Mouse (Mus musculus) embryonic facial prominence, embryonic 11.5 days (tissue): ENCODE data around the gene Rnf114. TPM values are rescaled to one million over a fixed set of nuclear protein-coding genes. Genes with fewer than 3 reads are reported as not detected.
A peak's percentile ranks its signal among the peaks of the same experiment; 100 is the strongest.

Source experiments
- ATAC-seq: fragments of 200-750 bp; cut with Nextera tagmentation; replicated peaks from 2 replicates; pipeline ENCODE4 v1.8.0; 2017; ENCODE audit warnings: low read depth; ENCODE audit not compliant: insufficient number of reproducible peaks, low FRiP score, low TSS enrichment
- DNase-seq: peaks from one replicate; pipeline ENCODE4 v3.0.0-alpha.2; 2015; ENCODE audit warnings: low spot score
- H3K27ac ChIP-seq: fragments of 300-500 bp; sonication (generic); replicated peaks from 2 replicates; pipeline ENCODE4 v1.5.1; 2014; ENCODE audit warnings: mild to moderate bottlenecking, low read depth, low read length, control low read depth
- H3K27me3 ChIP-seq: fragments of 300-500 bp; sonication (generic); 2 replicates; pipeline ENCODE4 v1.6.1; 2014; ENCODE audit warnings: mild to moderate bottlenecking, low read length, moderate library complexity, mixed read lengths; ENCODE audit not compliant: control insufficient read depth, insufficient read depth
- H3K36me3 ChIP-seq: fragments of 300-500 bp; sonication (generic); replicated peaks from 2 replicates; pipeline ENCODE4 v1.6.1; 2014; ENCODE audit warnings: low read depth, mild to moderate bottlenecking, low read length, moderate library complexity, mixed read lengths; ENCODE audit not compliant: control insufficient read depth, insufficient read depth
- H3K4me1 ChIP-seq: fragments of 300-500 bp; sonication (generic); 2 replicates; pipeline ENCODE4 v1.6.1; 2014; ENCODE audit warnings: low read length, mixed read lengths; ENCODE audit not compliant: control insufficient read depth, insufficient read depth
- H3K4me2 ChIP-seq: fragments of 300-500 bp; sonication (generic); 2 replicates; pipeline ENCODE4 v1.6.1; 2014; ENCODE audit warnings: low read depth, mild to moderate bottlenecking, control low read depth, low read length, moderate library complexity
- H3K4me3 ChIP-seq: fragments of 300-500 bp; sonication (generic); 2 replicates; pipeline ENCODE4 v1.5.1; 2014; ENCODE audit warnings: low read depth, low read length, control low read depth
- H3K9ac ChIP-seq: fragments of 300-500 bp; sonication (generic); replicated peaks from 2 replicates; pipeline ENCODE4 v1.6.1; 2014; ENCODE audit warnings: mild to moderate bottlenecking, control low read depth, low read length
- H3K9me3 ChIP-seq: fragments of 300-500 bp; sonication (generic); replicated peaks from 2 replicates; pipeline ENCODE4 v1.6.1; 2016; ENCODE audit warnings: mild to moderate bottlenecking, low read length, inconsistent platforms, mixed read lengths; ENCODE audit not compliant: control insufficient read depth
- WGBS: fragments of 180-500 bp; shearing (Covaris S2); extraction: QIAGEN DNeasy Blood & Tissue Kit; methylation state at CpG from one replicate; pipeline ENCODE4 v1.1.7; 2014; 5-methylcytosine and 5-hydroxymethylcytosine counted together
- polyA plus RNA-seq: library from polyadenylated mRNA; unstranded; fragments of >200 nt; fragmentation: Nextera tagmentation; extraction: Ambion mirVana; gene quantifications from 2 replicates; pipeline ENCODE4 v1.2.1, GENCODE M21; 2014

Rnf114 gene
- polyA plus RNA-seq, 1 experiment from 2014 or later = 113 TPM

DNA sequence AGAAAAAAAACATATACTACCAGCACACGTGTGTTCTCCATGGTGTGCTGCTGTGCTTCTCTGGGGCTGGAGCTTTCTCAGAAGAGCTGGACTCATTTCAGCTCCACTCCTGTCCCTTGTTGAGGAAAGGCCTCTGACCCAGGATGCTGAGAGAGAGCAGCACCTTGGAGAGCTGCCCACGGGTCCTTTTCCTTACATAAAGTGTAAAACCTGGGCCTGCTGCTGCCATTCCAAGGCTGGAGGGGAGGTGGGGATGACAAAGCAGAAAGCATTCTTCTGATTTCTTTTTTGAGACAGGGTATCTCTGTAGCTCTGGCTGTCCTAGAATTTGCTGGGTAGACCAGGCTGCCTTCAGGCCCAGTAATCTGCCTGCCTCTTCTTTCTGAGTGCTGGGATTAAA is 14.3 kb upstream of the Rnf114 start:
- Histone ChIP-seq H3K4me3 (no peak overlapping the region), H3K4me2 (no peak overlapping the region), H3K9ac (no peak overlapping the region), H3K9me3 (no peaks in the 10 kb centered on the region), H3K4me1 (no peaks in the 10 kb centered on the region), H3K36me3 (no peaks in the 10 kb centered on the region; the same call in none of the 2 replicates), H3K27ac (no peak overlapping the region), H3K27me3 (no peaks in the 10 kb centered on the region)
- ATAC-seq = no peak
- DNase-seq = peak; percentile 22
- WGBS = 41% methylated on average over 2 of the region's 2 CpGs

DNA sequence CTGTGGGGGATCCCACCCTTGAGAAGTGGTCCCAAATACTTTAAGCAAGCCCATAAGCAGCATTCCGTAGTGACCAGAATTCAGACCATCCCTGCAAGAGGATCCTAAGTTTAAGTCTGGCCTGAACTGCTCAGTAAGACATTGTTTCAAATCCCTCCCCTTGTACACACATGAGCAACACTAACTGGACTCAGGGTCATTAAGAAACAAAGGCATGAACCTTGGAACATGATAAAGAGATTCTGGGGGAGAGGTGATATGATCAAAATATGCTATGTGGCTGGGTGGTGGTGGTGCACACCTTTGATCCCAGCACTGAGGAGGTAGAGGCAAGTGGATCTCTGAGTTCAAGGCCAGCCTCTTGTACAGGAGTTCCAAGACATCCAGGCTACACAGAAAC is 12.9 kb upstream of the Rnf114 start:
- Histone ChIP-seq H3K27me3 (no peaks in the 10 kb centered on the region), H3K36me3 (peaks cover 3% of the 10 kb centered on the region), H3K4me1 (no peaks in the 10 kb centered on the region), H3K4me3 (no peak overlapping the region), H3K27ac (no peak overlapping the region), H3K9me3 (no peaks in the 10 kb centered on the region), H3K4me2 (no peak overlapping the region), H3K9ac (no peak overlapping the region)
- ATAC-seq (no peak), DNase-seq (no peak)
- WGBS = 81% methylated on average over 1 of the region's 1 CpGs

DNA sequence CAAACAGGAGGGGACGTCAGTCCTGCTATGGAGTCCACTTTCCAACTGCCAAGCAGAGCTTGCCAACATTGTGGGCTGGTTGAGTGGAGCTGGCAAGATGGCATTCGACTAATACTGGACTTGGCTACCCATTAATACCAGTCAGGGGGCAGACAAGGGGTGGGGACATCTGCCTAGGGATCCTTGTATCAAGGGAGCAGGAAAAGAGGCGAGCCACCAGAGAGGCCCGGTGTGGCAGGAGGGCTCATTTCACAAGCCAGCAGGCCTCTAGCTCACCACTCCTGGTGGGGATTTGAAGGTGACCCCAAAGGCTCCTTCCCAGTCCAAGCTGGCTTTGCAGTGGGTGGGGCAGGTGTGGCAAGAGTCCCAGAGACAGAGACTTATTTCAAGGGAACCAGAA is 9.8 kb upstream of the Rnf114 start:
- H3K36me3 ChIP-seq = peaks cover 3% of the 10 kb centered on the region
- DNase-seq (no peak), ATAC-seq (no peak)
- H3K4me1 ChIP-seq = no peaks in the 10 kb centered on the region
- 89% methylated on average over 4 of the region's 4 CpGs for WGBS
- no peak overlapping the region for H3K9ac ChIP-seq
- H3K27ac ChIP-seq = no peak overlapping the region
- no peaks in the 10 kb centered on the region for H3K27me3 ChIP-seq
- H3K4me2 ChIP-seq = no peak overlapping the region
- no peak overlapping the region for H3K4me3 ChIP-seq
- no peaks in the 10 kb centered on the region for H3K9me3 ChIP-seq

GRCm38 (mm10) chr2:167483081-167483826 is 9.2 kb upstream of the Rnf114 start:
- no peaks in the 10 kb centered on the region for H3K27me3 ChIP-seq
- no peak for DNase-seq
- no peaks in the 10 kb centered on the region for H3K4me1 ChIP-seq
- WGBS = 93% methylated on average over 27 of the region's 27 CpGs
- ATAC-seq = no peak
- H3K36me3 ChIP-seq = peaks cover 3% of the 10 kb centered on the region
- H3K9me3 ChIP-seq = no peaks in the 10 kb centered on the region
- H3K4me2 ChIP-seq = no peak overlapping the region
- H3K4me3 ChIP-seq = no peak overlapping the region
- no peak overlapping the region for H3K9ac ChIP-seq
- no peak overlapping the region for H3K27ac ChIP-seq

- no peaks in the 10 kb centered on the region for H3K27me3 ChIP-seq
- H3K9me3 ChIP-seq = no peaks in the 10 kb centered on the region
- ATAC-seq (no peak), DNase-seq (no peak)
- no peak overlapping the region for H3K4me3 ChIP-seq
- no peak overlapping the region for H3K9ac ChIP-seq
- 96% methylated on average over 24 of the region's 24 CpGs for WGBS
- H3K4me1 ChIP-seq = no peaks in the 10 kb centered on the region
- peaks cover 3% of the 10 kb centered on the region for H3K36me3 ChIP-seq
- no peak overlapping the region for H3K27ac ChIP-seq
- no peak overlapping the region for H3K4me2 ChIP-seq
Measured at GRCm38 (mm10) chr2:167483827-167484410, 8.5 kb upstream of the Rnf114 start.

DNA sequence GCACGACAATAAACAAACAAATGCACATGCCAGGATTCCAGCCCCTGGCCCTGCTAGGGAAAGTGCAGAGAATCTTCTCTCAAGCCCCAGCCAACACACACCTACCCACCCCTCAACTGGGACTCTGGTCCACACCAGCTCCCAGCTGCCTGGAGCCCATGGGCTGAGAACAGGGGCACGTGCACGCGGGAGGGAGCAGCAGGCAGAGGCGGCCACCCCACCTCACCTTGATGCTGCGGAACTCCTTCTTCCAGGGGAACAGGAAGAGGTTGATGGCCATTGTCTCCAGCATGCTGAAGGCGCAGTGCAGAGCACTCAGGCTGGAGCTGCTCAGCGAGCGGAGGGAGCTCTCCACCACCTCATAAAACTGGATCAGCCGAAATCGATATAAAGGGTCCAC is 7.5 kb upstream of the Rnf114 start:
- Histone ChIP-seq H3K36me3 (peaks cover 3% of the 10 kb centered on the region), H3K27ac (no peak overlapping the region), H3K4me3 (no peak overlapping the region), H3K27me3 (no peaks in the 10 kb centered on the region), H3K9me3 (no peaks in the 10 kb centered on the region), H3K4me1 (no peaks in the 10 kb centered on the region), H3K9ac (no peak overlapping the region), H3K4me2 (no peak overlapping the region)
- WGBS = 93% methylated on average over 11 of the region's 11 CpGs
- DNase-seq = no peak
- no peak for ATAC-seq

GRCm38 (mm10) chr2:167485501-167486377 is 6.7 kb upstream of the Rnf114 start:
- H3K36me3 ChIP-seq = peaks cover 3% of the 10 kb centered on the region
- ATAC-seq (no peak), DNase-seq (no peak)
- no peaks in the 10 kb centered on the region for H3K4me1 ChIP-seq
- WGBS = 89% methylated on average over 7 of the region's 7 CpGs
- no peak overlapping the region for H3K4me3 ChIP-seq
- H3K27ac ChIP-seq = no peak overlapping the region
- H3K27me3 ChIP-seq = no peaks in the 10 kb centered on the region
- H3K9ac ChIP-seq = no peak overlapping the region
- H3K9me3 ChIP-seq = no peaks in the 10 kb centered on the region
- no peak overlapping the region for H3K4me2 ChIP-seq

DNA sequence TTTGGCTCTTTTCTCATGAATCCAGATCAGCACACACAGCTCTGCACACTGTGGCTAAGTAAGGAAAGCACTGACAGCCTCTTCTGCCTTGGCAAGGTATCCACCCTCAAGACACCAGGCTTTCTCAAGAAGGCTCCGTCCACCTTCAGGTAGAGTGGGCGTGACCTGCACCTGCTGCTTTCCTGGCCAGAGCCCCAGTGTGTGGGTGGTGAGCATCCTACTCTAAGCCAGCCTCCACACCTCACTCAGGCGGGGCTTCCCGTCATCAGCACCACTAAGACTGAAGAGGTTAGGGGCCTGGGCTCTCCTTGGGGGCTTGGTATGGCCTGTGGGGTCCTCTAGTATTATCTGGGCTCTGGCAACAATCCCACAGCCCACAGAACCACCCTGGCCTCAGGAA is 5.9 kb upstream of the Rnf114 start:
- no peak overlapping the region for H3K4me3 ChIP-seq
- no peak for DNase-seq
- no peak overlapping the region for H3K4me2 ChIP-seq
- H3K27me3 ChIP-seq = no peaks in the 10 kb centered on the region
- H3K27ac ChIP-seq = no peak overlapping the region
- no peaks in the 10 kb centered on the region; the same call in 1 of the 2 replicates for H3K4me1 ChIP-seq
- no peak overlapping the region for H3K9ac ChIP-seq
- peaks cover 3% of the 10 kb centered on the region for H3K36me3 ChIP-seq
- H3K9me3 ChIP-seq = no peaks in the 10 kb centered on the region
- 79% methylated on average over 4 of the region's 4 CpGs for WGBS
- no peak for ATAC-seq
